Mouse (Mus musculus) spleen, adult 2 months (tissue): ENCODE results near the gene Hibadh.

Experiments
- CTCF ChIP-seq: fragments of 200-500 bp; IDR thresholded peaks from 2 replicates; pipeline ENCODE4 v1.5.1; 2011; ENCODE audit warnings: mild to moderate bottlenecking, inconsistent platforms; ENCODE audit not compliant: insufficient read depth, insufficient read length, insufficient replicate concordance; ENCODE audit errors: extremely low read depth
- POLR2A ChIP-seq: fragments of 200-500 bp; IDR thresholded peaks from 2 replicates; pipeline ENCODE4 v1.6.1; 2011; ENCODE audit warnings: low read depth, low read length, inconsistent platforms

- TF ChIP-seq CTCF (no peak), POLR2A (no peak)
Observed at GRCm38 (mm10) chr6:52686901-52687500, 46.8 kb upstream of the Hibadh start.
